Mouse (Mus musculus) granulocyte monocyte progenitor cell, adult 5-6 weeks (primary cell): ENCODE data around the gene Cipc. TPM values are rescaled to one million over a fixed set of nuclear protein-coding genes. Genes with fewer than 3 reads are reported as not detected.

Experiments used
- ATAC-seq: replicated peaks from 2 replicates; pipeline ENCODE4 v1.8.0; 2016; ENCODE audit warnings: mild to moderate bottlenecking, moderate TSS enrichment, inconsistent platforms; ENCODE audit not compliant: poor library complexity, severe bottlenecking
- total RNA-seq, 2 experiments: library from RNA; stranded (forward) in 1 of 2; stranded (reverse) in 1 of 2; fragments of 200-712, 200-1000 nt in 1 of 2; fragments of >200 nt in 1 of 2; fragmentation: Nextera tagmentation in 1 of 2; gene quantifications; 2 replicates each; pipeline ENCODE4 v1.2.3; 2014 to 2017

Cipc gene
- total RNA-seq, 2 experiments from 2014 or later = 18.5 to 32.3 TPM

- no peak for ATAC-seq
Measured at GRCm38 (mm10) chr12:86930934-86931729, 15.7 kb upstream of the Cipc start.

DNA sequence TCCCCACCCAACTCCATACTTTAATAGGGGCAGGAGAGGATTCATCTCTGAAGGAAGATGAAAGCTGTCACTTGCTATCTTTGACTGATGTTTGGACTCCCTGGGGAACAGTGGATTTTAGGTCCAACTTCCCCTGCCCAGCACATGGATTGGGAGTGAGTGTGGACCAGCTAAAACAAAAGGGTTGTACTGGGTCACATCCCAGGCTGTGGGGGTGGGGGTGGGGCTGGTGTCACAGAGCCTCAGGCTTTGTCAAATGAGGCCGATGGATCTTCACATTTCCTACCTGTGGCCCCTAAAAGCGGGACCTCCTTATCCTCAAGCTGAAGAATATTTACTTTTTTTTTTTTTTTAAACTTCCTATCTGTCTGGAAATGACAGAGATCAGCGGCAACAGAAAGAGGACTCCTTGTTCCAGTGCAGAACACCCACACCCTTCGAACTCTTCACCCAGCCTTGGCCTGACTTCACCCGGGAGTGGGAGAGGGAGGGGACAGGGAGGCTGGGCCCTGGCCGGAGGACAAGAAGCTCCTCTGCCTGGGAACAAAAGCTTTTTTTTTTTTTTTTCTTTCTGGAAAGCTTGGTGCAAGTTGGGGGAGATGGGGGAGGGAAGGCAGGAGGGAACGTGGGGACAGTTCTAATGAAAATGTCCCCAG lies 14.8 kb upstream of the Cipc start:
- ATAC-seq = no peak

DNA sequence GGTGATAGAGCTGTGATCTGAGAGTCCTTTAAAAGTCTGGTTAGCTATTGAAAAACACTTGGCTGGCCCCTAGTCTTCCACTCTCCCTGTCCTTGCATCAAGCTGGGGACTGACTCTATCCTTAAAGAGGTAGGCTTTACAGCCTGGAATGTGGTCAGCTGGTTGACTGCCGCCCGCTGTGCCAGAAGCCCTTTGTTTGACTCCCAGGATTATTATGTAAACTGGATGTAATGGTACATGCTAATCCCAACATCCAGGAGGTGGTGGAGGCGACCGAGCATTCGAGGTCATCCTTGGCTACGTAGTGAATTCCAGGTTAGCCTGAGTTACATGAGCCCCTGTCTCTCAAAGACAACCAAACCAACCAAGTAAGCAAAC lies 14.3 kb upstream of the Cipc start:
- ATAC-seq = no peak

DNA sequence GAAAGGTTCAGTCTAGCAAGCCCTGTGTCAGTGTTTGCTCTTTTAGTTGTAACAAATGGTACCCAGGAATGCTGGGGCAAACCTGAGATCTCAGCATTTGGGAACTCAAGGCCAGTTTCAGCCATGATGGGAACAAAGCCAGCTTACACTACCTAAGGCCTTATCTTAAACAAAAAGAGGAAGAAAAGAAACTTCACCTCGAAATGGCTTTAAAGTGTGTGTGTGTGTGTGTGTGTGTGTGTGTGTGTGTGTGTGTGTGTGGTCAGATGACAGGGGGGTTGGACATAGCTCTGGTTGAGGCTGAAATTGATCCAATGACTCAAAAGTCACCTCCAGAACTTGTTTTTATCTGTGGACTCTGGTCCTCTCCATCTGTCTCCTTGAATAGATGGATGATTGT lies 12.1 kb upstream of the Cipc start:
- no peak for ATAC-seq

- ATAC-seq = no peak
Measured at GRCm38 (mm10) chr12:86935692-86936282, 11.1 kb upstream of the Cipc start.

DNA sequence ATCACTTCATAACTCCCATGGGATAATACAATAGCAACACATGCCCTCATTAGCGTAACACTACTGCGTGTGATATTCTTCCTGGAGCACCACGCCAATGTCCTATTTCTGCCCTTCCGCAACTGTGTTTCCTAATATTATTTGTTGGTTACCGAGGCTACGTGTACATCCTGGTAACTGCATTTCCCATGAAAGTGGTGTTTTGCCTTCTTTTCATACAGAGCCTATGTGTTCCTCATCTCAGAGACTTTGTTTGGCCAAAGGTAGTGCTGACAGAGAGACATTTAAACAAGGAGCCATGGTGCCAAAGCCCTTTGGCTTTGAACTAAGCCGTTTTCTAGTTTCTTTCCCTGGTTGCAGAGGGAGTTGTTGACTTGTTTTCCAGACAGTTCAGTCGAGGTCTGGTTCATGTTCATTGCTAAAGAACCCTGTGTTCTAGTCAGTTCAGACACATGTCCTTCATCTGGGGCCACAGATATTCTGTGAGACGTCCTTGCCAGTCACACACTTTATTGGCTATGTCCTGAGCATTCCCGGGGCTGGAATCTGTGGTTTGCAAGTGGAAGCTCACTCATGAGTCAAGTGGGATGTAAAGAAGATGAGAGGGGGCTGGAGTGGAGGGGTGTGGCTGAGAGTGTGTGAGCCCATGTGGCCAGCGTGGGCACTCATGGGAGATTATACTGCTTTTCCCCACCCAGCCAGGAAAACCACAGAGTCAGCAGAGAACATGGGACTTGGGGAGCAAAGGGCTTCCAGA lies 10.1 kb upstream of the Cipc start:
- ATAC-seq = no peak

DNA sequence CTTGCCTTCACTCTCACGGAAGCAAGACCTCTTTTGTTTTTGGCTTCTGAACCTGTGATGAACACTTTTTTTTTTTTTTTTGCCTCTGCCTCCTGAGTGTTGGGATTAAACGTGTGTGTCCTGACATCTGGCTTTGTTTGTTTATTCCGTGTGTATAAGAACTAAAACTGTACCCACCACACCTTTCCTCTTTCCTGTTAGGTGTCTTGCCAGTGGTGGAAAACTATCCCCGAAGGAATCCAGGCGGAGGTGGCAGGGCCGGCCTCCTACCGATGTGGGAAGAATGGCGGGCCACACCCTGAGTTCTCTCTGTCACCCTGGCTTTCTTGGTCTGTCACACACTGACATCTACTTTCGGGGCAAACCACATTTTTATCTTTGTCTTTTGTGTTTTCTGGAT lies 8.3 kb upstream of the Cipc start:
- no peak for ATAC-seq

DNA sequence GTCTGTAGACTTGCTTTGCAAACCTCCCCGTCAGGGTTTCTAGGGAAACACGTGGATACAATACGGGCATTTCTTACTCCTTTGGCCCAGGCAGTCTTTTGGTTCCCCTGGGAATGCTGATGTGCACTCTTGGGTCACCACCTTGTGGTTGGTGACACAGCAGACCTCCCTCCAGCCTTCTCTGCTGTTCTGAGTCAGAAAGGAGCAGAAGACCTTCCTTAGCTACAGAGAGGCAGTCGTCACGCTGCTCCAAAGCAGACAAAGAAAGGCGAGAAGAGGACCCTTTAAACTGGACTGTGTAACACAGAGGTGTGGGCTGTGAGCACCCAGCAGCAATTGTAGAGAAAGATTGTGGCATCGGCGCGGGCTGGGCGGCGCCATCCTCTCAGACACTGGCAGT lies 5.7 kb upstream of the Cipc start:
- ATAC-seq = no peak

DNA sequence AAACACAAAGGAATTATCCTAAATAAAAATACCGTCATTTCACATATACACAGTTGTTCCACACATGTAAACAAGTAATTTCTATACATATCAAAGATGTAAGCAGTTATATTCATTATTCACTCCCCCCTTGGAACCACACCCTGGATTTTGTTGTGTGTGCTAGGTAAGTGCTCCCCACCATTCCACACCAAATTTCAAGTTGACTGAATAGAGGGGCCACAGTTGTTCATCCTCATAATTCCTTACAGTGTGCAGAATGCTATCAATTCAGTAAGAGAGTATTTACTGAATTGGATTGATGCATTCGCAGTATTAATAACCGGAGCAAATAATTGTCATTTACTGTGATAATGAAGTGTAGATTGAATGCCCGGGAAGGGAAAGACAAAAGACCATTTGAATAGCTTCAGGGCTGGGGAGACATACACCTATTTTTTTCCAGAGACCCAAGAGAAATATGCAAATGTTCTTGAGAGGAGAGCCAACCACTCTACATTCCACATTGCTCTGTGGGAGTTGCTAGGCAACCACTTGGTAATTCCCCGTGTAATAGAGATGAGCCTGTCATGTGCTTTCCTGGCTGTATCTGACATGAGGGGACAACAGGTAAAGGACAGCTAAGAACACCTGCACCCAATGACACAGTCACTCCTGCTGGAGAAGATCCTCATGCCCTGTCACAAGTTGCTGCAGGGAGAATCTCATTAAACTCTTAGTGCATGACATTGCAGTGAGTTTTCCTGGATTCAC lies 4.9 kb upstream of the Cipc start:
- ATAC-seq = no peak

GRCm38 (mm10) chr12:86943421-86943820 lies 3.4 kb upstream of the Cipc start:
- ATAC-seq = no peak

GRCm38 (mm10) chr12:86945126-86945525 lies 1.7 kb upstream of the Cipc start:
- ATAC-seq = peak; percentile 18; the same call in 1 of the 2 replicates

DNA sequence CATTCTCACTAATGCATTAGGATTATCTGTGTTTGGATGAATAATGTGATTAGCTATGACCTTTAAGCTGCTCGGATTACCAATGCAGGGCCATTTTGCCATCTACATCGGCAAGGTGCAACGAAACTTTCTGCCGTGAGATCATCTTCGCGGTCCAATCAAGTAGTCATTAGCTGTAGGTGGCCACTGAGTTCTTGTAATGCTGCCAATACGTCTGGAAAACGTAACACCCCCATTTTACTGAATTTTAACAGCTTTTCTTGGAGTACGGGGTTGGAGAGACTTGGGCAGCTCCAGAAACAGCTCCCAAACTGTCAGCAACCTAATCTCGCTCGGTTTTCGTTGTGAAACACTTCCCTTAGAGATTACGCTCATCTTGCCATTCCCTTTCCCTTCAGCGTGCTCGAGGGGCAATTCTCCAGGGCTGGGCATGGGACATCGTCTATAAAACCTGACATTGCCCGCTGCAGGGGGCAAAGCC lies 502 bp upstream of the Cipc start:
- no peak for ATAC-seq

GRCm38 (mm10) chr12:86947681-86948401 lies 998 bp downstream of the Cipc start:
- no peak for ATAC-seq

- ATAC-seq = no peak
Measured at GRCm38 (mm10) chr12:86948627-86949026, 1.8 kb downstream of the Cipc start.

- ATAC-seq = peak; percentile 14; the same call in 1 of the 2 replicates
Measured at GRCm38 (mm10) chr12:86949501-86949900, 2.7 kb downstream of the Cipc start.

DNA sequence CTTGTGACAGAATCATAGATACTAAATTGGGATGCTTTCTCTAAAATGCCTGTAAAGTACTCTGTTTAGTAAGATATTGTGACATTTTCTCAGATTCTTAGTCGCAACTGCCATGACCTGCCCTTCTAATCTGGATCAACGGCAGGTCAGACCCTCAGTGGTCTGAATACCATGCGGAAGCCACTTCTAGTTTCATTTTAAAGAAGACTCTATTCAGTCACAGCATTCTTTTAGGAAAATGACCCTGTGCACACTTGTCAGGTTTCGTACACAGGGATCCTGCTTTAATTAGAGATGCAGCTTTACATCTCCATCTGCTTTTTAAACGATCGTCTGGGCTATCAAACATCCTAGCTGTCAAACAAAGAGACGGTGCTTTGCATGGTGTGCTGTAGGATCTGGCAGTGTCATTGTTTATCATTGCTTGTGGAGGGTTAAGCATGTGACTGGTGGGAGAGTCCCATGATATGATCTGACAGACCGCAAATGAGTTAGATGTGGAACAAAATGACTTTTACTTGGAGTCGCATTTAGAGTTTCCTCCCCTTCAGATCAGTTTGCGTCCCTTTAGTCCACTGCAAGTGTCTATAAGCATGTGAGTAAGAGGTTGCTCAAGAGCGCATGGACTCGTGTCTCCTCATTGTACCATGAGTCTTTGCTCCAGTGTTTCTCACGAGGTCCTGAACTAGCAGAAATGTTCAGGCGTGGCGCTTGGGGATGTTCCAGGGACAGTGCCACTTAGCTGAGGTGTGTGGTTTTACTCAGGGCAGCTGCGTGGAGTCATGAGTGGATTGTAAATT lies 3.5 kb downstream of the Cipc start:
- ATAC-seq = peak; percentile 24

DNA sequence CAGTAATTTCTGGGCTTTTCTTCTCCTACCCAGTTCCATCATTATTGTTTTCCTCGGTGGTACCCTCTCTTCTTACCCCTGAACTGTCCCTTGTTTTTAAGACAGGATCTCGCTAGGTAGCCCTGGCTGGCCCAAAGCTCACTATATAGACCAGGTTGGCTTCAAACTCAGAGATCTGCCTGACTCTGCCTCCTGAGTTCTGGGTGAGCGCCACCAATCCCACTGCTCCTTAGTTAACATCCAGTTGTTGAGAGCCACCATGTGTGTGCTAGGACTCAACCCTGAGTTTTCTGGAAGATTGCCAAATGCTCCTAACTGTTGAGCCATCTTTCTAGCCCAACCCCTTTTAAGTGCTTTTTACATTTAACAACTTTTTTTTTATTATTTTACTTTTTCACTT lies 4.1 kb downstream of the Cipc start:
- ATAC-seq = no peak

DNA sequence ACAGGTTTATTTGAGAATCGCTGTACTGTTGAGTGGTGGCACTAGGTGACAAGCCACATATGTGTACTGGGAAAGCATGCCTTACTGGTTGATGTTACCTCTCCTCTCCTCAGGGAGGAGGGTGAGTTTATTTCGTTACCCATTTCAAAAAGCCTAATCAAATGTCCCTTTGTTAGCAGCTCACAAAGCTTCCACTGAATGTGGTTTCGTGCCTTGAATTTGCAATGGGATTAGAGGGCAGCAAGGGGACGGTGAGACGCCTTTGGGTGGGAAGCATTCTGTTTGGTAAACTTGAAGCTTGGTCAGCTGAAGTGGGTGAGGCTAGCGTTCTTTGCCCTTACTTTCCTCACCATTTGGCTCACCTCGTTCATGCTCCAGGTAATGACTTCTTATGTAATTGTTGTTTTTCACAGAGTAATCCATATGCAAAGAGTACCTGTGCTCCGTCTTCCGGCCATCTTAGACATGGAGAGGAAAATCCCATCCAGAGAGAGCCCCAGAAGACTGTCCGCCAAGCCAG lies 5.5 kb downstream of the Cipc start:
- no peak for ATAC-seq
